Mouse (Mus musculus) hindlimb bud, embryonic 11.5 days (tissue): ENCODE measurements around the gene Ppme1.

ENCODE experiments used
- DNase-seq: peaks from one replicate; pipeline ENCODE4 v3.0.0-alpha.2; 2012; ENCODE audit warnings: low read depth, low spot score; ENCODE audit errors: extremely low spot score

Ppme1 gene

DNA sequence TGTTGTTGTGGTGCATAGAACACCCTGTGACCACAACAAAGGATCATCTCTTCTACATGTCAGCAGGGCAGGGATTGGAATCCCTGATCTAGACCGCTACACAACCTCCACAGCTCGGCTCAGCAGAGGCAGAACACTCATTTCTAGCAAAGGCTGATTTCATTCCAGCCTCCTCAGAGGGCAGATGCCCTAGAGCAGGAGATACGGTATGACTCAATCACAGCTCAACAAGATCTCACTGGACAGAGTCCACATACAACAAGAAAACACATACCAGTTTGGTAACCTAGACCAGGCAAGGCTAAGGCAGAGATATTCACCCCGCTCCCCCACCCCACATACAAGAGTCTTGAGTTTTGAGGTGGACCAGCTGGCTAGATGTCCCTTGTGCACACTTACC, 43.5 kb downstream of the Ppme1 start:
- DNase-seq = no peak

DNA sequence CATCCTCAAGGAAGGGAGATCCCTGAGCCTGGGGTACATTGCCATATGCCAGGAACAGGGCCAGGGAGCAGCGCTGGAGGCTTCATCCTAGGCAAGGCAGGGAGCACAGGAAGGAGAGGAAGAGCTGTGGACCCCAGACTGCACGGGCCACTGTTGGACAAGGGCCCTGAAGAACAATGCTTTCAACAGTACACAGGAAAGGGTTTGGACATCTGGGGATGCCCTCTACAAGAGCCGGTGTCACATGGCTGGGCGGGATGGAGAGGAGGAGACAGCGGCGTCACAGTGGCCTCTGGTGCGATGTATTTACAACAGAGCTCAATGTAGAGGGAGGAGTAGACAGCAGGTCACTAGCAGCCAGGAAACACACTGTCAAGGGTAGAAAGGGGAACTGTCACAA, 44.6 kb downstream of the Ppme1 start:
- no peak for DNase-seq

DNA sequence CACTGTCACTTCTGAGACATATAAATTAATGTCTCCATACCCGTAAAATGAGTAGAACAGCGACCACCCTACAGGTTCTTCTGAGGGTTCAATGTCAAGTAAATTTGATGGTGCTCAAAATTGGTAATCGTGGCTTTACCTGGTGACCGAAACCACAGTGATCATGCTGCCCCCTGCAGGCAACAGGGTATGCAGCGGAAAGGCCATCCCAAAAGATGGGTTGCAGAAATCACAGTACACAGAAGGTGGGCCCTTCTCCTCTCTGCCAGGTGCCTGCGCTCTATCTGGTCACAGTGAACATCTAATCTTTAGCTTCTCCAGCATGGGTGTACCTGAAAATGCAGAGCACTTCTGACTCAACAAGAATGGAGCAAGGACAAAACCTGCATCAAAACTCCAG, 46.6 kb downstream of the Ppme1 start:
- no peak for DNase-seq

DNA sequence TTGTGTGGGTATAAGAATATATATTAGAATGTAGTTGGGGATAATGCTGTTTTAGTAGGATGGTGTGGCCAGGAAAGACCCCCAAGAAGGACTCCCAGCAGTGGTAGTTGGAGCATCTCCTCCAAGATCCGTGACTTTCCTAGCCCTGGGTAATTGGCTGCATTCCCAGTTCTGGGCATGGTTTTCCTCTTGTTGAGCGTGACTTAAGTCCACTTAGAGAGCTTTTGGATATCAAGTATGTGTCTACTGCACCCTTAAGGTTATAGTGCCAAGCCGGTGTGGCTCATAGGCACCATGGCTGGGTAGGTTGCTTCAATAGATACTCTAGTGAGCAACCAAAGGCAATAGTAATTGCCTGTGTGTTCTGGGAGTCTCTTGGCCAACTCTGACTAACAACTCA, 48.4 kb downstream of the Ppme1 start:
- no peak for DNase-seq

DNA sequence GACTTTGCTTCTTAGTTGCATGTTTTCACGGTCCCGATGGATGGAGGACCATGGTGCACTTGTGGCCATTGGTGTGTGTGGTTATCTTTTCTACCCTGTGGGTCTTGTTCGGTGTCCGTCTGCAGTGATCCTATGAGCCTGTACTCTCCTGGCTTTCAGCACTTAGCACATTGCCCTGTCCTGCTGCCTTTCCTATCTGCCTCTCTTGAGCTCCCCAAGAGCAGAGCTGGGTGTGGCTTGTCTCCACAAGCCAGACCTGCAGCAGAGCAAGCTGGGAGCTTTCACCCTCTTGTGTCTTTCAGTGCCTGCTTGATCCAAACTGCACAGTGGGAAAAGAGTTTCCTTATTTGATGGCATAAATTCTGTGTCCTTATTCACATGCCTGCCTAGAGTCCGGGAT, 54.6 kb downstream of the Ppme1 start:
- DNase-seq = no peak

DNA sequence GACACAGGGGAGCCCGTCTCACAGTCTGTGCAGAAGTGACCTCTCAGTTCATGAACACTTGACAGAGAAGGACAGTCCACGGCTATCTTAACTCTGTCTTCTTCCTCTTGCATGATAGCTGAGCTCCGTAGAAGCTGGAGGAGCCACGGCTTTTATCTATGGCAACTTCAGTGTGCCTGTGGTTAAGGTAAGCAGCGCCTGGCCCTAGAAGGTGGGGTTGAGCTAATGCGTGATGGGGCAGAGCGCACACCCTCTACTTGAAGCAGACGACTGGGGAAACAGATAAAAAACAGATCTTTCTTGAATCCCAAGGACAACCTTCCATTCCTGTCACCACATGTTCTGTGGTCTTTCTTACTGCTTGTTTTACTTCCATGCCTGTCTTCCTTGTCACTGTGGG, 55.2 kb downstream of the Ppme1 start:
- DNase-seq = no peak

DNA sequence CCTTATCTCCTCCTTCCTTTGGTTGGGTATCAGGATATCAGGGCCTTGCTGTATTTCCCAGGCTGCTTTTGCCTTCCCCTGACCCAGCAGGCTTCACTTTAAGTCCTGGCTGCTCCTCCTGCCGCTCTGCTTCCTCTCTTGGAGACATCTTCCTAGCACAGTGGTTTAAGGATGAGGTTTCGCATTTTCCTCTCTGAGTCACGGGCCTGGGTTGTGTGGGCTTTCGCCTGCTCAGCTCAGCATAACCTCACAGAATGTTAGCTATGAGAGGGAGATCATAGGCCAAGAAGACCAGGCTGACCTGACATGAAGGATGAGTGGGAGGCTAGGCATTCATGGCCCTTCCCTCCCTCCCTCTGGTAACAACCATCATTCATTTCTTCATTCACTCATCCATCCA, 59.4 kb downstream of the Ppme1 start:
- no peak for DNase-seq

DNA sequence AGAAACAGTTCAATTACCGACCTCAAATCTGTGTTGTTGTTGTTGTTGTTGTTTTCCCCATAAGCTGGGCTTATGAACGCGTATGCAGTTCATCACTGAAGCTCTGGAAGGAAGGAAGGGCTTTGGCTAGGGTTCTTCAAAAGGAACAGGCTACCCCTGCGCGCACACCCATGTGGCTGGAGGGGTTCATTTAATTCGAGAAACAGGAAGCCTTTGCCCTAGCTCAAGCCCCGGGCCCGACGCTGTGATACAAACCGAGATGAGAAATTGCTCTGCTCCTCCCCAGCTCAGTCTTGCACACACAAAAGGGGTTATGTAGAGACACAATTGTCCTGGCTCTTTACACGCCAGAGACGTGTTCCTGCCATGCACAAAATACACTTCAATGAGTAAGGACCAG, 61.8 kb downstream of the Ppme1 start:
- DNase-seq = no peak

DNA sequence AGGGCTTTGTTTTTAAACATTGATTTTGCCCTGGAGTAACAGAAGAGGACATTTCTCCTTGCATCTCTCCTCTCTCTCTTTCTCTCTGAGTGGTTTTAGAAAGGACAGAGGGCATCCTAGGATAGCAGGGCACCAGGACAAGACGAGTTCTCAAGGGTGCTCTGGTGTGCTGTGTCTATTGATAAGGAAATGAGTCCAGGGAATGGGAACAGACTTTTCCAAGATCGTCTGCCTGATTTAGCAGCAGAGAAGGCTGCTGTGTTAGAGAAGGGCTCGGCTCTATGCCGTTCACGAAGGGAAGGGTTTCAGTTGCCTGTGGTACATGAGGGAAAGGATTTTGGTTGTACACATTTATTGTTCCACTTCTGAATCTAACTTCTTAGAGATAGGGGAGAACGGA, 62.4 kb downstream of the Ppme1 start:
- DNase-seq = no peak

DNA sequence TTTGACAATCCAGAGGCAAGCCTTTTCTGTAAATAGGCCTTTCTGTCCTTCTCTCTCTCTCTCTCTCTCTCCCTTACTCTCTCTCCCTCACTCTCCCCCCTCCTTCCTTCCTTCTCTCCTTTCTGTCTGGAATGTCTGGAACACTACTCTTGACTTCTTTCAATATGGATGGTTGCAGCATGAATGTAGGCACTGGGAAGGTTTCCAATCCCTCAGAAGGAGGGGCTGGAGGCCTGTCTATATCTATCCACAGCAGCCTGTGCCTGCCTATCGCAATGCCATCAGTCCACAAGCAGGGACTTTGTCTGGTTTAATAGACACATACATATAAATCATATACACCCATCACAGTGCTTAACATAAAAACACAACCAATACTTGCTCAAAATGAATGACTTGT, 62.9 kb downstream of the Ppme1 start:
- DNase-seq = no peak

DNA sequence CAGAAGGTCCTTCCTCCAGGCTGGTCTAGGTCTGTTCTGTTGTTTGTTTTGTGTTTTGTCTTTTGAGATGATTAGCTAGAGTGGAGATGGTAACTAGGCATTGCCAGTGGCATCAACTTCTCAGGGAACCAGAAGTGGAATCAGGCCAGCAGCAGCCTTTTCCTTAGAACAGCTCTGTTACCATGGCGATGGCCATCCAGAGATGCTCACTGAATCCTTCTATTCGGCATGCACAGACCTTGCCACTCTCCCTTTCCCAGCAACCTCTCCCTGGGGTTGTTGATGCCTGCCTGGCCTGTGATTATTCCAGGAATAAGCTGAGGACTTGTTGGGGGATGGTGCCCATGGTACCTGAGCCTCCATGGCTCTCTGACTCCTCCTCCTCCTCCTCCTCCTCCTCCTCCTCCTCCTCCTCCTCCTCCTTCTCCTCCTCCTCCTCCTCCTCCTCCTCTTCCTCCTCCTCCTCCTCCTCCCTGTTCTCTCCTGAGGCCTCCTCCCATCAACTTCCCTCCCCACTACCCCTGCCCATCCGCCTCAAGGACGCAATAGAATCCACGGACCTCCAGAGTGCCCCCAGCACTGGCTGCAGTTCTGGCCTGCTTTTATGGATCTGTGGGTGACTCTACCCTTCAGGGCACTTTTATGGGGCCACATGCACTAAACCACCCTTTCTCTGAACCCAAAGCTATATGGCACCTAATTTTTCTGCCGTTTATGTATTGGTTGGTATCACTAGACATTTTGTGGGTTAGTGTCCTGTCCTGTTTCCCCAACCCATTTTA, 64.0 kb downstream of the Ppme1 start:
- no peak for DNase-seq

DNA sequence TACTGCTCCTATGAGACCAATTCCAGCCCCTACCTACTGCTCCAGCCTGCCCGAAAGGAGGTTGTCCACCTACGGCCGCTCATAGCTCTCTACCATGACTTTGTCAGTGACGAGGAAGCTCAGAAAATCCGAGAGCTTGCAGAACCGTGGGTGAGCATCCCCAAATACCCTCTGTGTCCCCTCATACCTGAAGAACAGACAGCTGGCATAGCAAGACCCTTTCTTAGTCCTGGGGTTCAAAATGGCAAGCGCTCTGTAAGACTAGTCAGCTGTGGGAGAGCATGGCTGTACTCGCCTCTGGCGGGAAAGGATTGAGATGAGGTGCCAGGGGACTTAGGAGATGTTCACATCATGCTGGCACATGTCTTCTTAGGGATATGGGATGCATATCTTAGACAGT, 66.2 kb downstream of the Ppme1 start:
- DNase-seq = no peak

DNA sequence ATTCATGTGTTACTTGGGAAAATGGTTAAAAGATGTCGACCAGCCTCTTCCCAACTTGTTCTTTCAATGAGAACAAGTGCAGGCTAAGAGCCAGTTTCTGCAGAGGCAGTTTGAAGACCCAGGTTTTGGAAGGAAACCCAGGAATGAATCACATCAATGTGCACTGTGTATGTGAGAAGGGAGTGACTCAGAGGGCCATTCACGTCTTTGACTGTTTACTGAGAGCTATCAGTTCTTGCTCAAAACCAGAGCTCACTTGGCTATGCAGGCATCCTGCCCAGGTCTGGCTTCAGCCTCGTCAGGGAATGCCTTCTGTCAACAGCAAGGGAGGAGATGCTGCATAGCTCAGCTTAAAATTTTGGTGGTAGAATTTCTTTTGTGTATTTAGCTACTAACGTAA, 69.8 kb downstream of the Ppme1 start:
- no peak for DNase-seq

DNA sequence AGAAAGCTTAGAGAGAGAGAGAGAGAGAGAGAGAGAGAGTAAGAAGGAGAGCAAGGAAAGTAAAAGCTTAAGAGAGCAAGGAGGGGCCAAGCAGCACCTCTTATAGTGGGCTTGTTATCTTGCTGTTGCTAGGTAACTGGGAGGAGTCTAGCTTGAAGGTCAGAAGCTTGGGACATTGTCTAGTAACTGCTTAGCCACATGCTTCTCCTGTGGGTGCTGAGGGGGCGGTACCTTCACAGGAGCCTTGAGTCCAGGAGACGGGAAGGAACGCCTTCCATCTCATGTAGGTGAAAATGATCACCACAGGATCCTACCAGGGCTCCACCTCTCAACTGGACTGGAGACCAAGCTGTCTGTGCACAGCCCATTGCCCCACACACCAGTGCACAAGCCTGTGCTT, 70.7 kb downstream of the Ppme1 start:
- no peak for DNase-seq

DNA sequence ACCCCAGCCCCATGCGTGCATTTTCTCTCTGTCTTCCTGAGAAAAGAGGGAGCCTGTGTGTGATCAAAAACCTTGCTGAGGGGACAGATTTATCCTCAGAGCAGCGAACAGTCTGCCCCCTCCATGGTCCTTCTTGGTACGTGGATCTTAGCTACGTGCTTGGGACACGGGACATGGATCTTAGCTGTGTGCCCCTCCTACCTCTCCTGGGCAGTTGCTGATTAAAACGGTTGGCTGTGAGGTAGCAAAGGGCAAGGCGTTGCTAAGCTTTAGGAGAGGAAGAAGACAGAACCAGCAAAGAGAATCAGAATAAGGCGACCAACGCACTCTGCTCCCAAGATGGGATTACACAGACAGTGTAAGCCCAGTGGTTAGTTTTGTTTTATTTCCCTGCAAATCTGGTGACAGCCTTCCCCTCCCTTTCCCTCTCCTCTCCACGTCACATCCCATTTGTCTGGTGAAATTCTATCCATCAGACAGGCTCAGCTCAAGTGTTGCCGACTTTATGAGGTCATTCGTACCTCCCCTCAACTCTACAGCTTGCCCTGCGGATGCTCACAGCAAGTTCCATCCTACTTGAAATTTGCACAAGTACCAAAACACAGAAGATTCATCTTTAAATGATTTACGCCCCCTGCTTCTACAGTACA, 73.1 kb downstream of the Ppme1 start:
- no peak for DNase-seq

DNA sequence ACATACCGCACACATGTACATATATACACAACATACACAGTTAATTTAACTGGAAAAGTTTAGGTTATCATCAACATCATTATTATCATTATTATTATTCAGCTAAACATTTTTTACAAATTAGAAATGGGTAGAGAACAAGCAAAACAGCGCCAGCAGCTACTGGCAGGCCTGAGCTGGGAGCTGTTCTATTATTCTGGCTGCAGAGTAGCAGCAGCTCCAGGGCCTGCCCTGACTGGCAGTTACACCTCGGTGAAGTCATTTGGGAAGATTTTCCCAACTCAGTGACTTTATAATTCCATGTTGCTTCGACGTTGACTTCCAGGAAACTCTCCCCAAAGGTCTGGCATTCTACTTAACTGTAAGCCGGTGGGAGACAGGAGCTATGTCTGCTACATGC, 75.4 kb downstream of the Ppme1 start:
- no peak for DNase-seq

DNA sequence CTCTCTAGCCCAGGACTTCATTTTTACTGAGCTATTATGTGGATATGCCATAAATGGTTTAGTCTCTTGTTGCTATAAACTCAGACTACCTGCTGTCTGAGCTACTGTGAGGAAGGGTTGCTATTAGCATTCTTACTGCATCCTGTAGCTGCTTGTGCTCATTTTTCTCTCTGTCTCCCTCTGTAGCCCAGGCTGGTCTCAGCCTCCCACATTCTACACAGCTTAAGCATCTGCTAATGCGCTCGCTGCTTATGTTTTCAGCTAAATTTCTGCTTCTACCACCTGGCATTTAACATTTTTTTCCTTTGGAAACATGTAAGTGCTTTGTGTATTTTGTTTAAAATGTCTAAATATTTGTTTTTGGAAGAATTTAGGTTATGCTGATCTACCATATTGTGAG, 76.4 kb downstream of the Ppme1 start:
- DNase-seq = no peak

DNA sequence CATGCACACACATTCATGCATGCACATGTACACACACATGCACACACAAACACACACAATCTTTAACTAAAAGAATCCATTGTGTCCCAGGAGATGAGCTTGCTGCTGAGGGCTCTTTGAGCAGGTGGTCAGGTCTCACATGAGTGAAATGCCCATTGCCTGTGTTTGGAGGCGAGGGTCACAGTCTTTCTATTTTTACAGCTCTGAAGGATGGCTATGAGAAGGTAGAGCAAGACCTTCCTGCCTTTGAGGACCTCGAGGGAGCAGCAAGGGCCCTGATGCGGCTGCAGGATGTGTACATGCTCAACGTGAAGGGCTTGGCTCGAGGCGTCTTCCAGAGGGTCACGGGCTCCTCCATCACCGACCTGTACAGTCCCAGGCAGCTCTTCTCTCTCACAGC, 78.6 kb downstream of the Ppme1 start:
- DNase-seq = no peak

DNA sequence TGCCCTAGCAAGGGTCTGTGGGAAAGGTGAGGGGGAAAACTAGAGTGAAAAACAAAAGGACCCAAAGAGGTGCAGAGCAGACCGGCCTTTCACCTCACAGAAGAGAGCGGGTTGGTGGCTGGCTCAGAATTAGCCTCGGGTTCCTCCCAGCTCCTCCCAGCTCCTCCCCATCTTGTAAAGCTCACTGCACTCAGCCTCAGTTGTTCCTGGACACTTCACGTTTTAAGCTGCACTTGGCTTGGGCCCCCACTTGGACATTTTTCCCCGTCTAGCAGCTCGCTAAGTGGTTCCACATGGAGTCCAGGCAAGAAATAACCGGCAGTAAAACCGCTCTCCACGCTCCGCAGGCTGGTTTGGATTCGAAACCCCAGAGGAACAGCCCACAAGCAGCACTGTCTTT, 83.5 kb downstream of the Ppme1 start:
- DNase-seq = peak; percentile 60

DNA sequence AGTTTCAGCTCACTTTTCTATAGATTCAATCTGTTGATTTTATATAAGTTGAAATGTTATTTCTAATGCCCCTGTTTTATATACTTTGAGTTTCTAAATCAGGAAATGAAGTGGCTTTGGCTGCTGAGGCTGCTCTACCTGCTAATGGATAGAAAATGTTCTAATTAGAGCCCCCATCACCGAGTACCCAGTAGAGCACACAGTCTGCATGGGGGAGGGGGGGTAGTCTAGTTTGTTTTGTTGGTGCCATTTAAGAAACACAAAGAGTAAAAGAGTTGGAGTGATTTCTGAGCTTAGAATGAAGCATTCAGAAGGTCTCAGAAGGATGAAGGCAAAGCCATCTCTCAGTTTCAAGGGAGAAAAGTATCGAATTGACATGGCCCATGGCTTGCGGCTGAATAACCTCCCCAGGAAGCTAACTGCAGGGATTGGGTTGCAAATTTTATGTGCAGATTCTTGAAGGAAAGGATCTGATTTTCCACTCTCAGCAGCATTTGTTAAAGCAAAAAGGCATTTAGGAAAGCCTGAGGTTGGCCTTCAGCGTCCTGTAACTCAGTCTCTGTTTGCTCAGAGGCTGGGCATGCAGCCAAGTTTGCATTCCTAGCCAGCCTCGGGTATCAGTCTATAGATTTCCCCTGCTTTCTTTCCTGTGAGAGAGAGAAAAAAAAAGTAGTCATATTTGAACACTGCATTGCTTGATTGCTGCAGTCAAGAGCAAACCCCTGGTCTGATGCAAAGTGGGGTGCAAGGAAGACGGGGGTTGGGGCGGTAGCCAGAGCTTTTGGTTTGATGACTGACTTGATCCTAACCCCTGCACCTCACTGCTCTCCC, 84.1 kb downstream of the Ppme1 start:
- peak; percentile 35 for DNase-seq

DNA sequence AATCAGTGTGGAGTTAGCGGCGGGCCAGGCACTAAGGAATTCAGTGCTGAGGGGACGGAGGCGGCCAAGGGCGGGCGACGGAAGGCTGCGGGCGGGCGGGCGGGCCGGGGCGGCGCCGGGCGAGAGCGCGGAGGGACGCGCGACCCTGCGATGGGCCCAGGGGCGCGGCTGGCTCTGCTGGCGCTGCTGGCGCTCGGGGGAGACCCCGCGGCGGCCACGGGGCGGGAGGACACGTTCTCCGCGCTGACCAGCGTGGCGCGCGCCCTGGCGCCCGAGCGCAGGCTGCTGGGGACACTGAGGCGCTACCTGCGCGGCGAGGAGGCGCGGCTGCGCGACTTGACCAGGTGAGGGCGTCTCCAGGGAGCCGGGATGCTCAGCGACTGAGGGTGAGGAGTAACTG, 86.7 kb downstream of the Ppme1 start, which contains the start of gene P4ha3:
Gene P4ha3, plus strand, starts transcription at position 138 of the 400 bp plus-strand sequence.
- DNase-seq = no peak

DNA sequence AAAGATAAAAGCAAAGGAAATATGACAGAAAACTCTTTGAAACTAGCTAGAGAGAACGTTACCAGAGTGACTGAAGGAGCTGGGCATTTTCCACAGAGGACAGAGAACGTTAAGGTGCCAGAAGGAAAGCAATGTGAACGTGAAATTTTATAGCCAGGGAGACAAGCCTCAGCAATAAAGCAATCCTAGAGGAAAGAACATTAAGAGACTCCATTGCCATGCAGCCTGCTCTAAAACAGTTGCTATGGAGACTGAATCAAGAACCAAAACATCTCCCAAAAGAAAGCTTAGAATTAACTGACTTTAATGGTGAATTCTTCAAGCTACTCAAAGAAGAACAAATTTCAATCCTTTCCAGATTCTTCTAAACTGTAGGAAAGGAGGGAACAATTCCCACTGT, 88.8 kb downstream of the Ppme1 start:
- no peak for DNase-seq
